Mouse (Mus musculus) CH12.LX (cell line): Measurements from ENCODE around the gene 1700122O11Rik.

Experiments used
- BHLHE40 ChIP-seq: IDR thresholded peaks from 2 replicates; pipeline ENCODE4 v1.6.1; 2011; ENCODE audit warnings: mild to moderate bottlenecking, low read depth, low read length, improper control_type of control experiment
- CHD1 ChIP-seq: IDR thresholded peaks from 2 replicates; pipeline ENCODE4 v1.6.1; 2012; ENCODE audit warnings: low read depth, low read length, improper control_type of control experiment, inconsistent platforms
- CTCF ChIP-seq, 2 experiments: IDR thresholded peaks in 1 of 2; conservative IDR thresholded peaks in 1 of 2; 2 replicates each; pipeline ENCODE4 v1.5.1; 2011 to 2012; ENCODE audit warnings: low read depth in 2 of 2, low read length in 2 of 2, improper control_type of control experiment in 1 of 2, inconsistent platforms in 1 of 2, mild to moderate bottlenecking in 1 of 2, moderate library complexity in 1 of 2
- E2F4 ChIP-seq: IDR thresholded peaks from 2 replicates; pipeline ENCODE4 v1.6.1; 2011; ENCODE audit warnings: low read depth, low read length, improper control_type of control experiment; ENCODE audit not compliant: insufficient replicate concordance
- ZMIZ1 ChIP-seq: IDR thresholded peaks from 2 replicates; pipeline ENCODE4 v1.6.1; 2012; ENCODE audit warnings: low read depth, mild to moderate bottlenecking, inconsistent platforms, low read length, improper control_type of control experiment

- TF ChIP-seq CHD1 (no peak), BHLHE40 (no peak), ZMIZ1 (no peak), CTCF (conservative IDR thresholded peaks at IDR 0.05 in 1 of 2, IDR thresholded peaks at IDR 0.05 in 1 of 2; ENCODE audit: low read depth in 2 of 2, low read length in 2 of 2) (no peak), E2F4 (no peak)
Measured at GRCm38 (mm10) chr17:48036921-48037320, 1.2 kb downstream of the 1700122O11Rik start.
